Mouse (Mus musculus) ES-E14 (cell line): ENCODE results near the gene C130074G19Rik. TPM values are rescaled to one million over a fixed set of nuclear protein-coding genes. Genes with fewer than 3 reads are reported as not detected.

Experiments
- DNase-seq: peaks from one replicate; pipeline ENCODE4 v3.0.0-alpha.2; 2013; ENCODE audit warnings: low read depth, low spot score
- H3K27ac ChIP-seq: 2 replicates; pipeline ENCODE4 v1.5.1; 2012; ENCODE audit warnings: low read depth, mild to moderate bottlenecking, low read length, moderate library complexity, mixed read lengths; ENCODE audit not compliant: poor library complexity, insufficient read depth, severe bottlenecking
- H3K36me3 ChIP-seq: 2 replicates; pipeline ENCODE4 v1.6.1; 2012; ENCODE audit warnings: mild to moderate bottlenecking, low read length, moderate library complexity, mixed read lengths; ENCODE audit not compliant: control insufficient read depth, poor library complexity, insufficient read depth, severe bottlenecking
- H3K4me1 ChIP-seq, 2 experiments: fragments of 150-350 bp in 1 of 2; sonication (generic) in 1 of 2; 2 replicates each; pipeline ENCODE4 v1.6.1; 2012; ENCODE audit warnings: low read length in 2 of 2, mild to moderate bottlenecking in 1 of 2, mixed read lengths in 1 of 2; ENCODE audit not compliant: control insufficient read depth in 2 of 2, insufficient read depth in 2 of 2, poor library complexity in 1 of 2
- H3K4me3 ChIP-seq, 2 experiments: fragments of 150-350 bp in 1 of 2; sonication (generic) in 1 of 2; 2 replicates each; pipeline ENCODE4 v1.5.1; 2012; ENCODE audit warnings: low read length in 2 of 2, low read depth in 1 of 2, mild to moderate bottlenecking in 1 of 2, mixed read lengths in 1 of 2; ENCODE audit not compliant: insufficient read depth in 1 of 2, poor library complexity in 1 of 2, severe bottlenecking in 1 of 2
- H3K9ac ChIP-seq: 2 replicates; pipeline ENCODE4 v1.6.1; 2012; ENCODE audit warnings: low read depth, mild to moderate bottlenecking, low read length, mixed read lengths; ENCODE audit not compliant: poor library complexity, insufficient read depth, severe bottlenecking
- H3K9me3 ChIP-seq: fragments of 150-350 bp; sonication (generic); 2 replicates; pipeline ENCODE4 v1.6.1; 2012; ENCODE audit warnings: low read depth, mild to moderate bottlenecking, low read length; ENCODE audit not compliant: control insufficient read depth, insufficient read depth
- CHD2 ChIP-seq: IDR thresholded peaks from 2 replicates; pipeline ENCODE4 v1.6.1; 2014; ENCODE audit warnings: mild to moderate bottlenecking, low read depth, low read length, inconsistent platforms
- HCFC1 ChIP-seq: IDR thresholded peaks from 2 replicates; pipeline ENCODE4 v1.6.1; 2012; ENCODE audit warnings: low read length, inconsistent platforms, borderline replicate concordance; ENCODE audit not compliant: insufficient read depth
- MAFK ChIP-seq: IDR thresholded peaks from 2 replicates; pipeline ENCODE4 v1.6.1; 2014; ENCODE audit warnings: mild to moderate bottlenecking, low read depth, low read length, inconsistent platforms; ENCODE audit not compliant: insufficient read depth
- ZC3H11A ChIP-seq: IDR thresholded peaks from 2 replicates; pipeline ENCODE4 v1.6.1; 2012; ENCODE audit warnings: low read depth, mild to moderate bottlenecking, inconsistent platforms, low read length, borderline replicate concordance
- ZNF384 ChIP-seq: IDR thresholded peaks from 2 replicates; pipeline ENCODE4 v1.6.1; 2012; ENCODE audit warnings: low read depth, low read length, inconsistent platforms
- in situ Hi-C, 2 experiments: fragments of 600-800 bp; cut with MboI; formaldehyde crosslinking; loops; one replicate each; pipeline ENCODE4 v1.15.1; 2025; ENCODE audit warnings: low sequenced_read_pairs in 2 of 2, inconsistent platforms in 1 of 2; ENCODE audit not compliant: unreplicated experiment in 2 of 2
- total RNA-seq: library from RNA; depleted of rRNA; stranded (reverse); fragments of 300-350 nt; gene quantifications from 2 replicates; pipeline ENCODE4 v1.2.3, GENCODE M21; 2012

Gene C130074G19Rik
- total RNA-seq, 1 experiment: 1.6 TPM

DNA sequence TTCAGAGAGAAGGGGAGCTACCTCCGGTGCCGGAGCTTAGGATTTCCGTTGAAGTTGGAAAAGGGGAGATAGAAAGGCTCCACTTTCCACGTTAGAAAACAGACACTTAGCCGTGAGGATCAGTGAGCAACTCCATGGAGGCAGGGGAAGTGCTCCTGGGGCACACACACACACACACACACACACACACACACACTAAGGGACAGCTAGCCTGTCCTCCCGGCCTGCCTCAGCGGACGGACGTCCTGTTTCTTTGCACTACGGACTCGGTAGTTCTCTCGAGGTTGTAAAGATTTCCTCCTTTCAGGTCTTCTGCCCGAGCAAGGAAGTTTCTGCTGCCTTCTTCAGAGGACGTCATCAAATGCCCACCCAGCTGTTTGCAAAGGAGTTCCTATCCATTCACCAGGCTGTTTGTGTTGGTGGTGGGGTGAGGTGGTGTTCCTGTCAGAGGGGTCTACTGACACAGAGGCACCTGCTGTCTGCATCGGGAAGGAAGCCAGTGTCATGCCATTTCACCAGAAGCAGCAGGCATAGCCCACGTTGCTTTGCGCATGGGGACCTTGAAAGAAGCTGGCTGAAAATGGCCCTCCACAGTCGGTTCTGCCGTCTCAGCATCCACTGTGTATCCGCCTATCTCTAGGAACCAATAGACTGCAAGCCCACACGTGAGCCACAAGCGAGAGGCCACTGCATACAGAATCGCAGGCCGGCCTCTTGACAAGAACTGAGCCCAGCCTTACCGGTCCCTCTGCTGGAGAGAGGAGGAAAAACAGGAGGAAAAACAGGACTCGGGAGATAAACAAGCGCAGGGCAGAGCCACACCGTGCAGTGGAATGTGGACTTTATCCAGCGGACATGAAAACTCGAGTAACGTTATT, 31.0 kb downstream of the C130074G19Rik start:
- DNase-seq: peak; percentile 81
- Histone ChIP-seq H3K4me3 (peak overlapping the region in 1 of 2 experiments; percentile 17; a peak in 1 of 4 replicates), H3K9me3 (no peaks in the 10 kb centered on the region), H3K27ac (no peak overlapping the region), H3K4me1 (peaks cover 0 to 6% of the 10 kb centered on the region in 2 experiments; a peak in 2 of 4 replicates), H3K36me3 (no peaks in the 10 kb centered on the region), H3K9ac (no peak overlapping the region)
- in situ Hi-C loops: no loop called here
- no peak for TF ChIP-seq ZNF384
- 0 out of 2 replicates have a peak, but pooled peaks have one; percentile 2 for TF ChIP-seq ZC3H11A
- no peak for TF ChIP-seq CHD2
- TF ChIP-seq MAFK: 0 out of 2 replicates have a peak, but pooled peaks have one; percentile 6
- no peak for TF ChIP-seq HCFC1

DNA sequence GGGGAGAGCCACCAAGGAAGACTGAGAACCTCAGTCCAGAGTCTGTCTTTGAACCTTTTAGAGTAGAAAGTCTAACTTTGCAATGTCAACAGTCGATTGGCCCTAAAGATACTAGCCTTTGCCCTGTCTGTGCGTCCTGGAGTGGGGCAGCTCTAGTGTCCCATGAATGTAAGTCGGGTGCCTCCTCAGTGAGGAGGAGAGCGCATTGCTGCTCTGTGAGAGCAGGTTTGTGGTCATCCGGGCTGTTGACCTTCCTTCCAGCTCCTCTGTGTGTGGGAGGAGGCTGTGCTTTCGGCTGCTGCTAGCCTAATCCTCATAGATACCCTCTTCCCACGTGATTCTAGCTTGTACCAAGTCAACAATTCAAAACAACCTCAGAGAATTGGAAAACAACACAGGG, 31.9 kb downstream of the C130074G19Rik start:
- TF ChIP-seq ZC3H11A (no peak), MAFK (no peak), CHD2 (no peak), ZNF384 (no peak), HCFC1 (no peak)

GRCm38 (mm10) chr1:184846973-184847372, 36.0 kb downstream of the C130074G19Rik start:
- Histone ChIP-seq H3K9ac (no peak overlapping the region), H3K9me3 (no peaks in the 10 kb centered on the region), H3K36me3 (no peaks in the 10 kb centered on the region), H3K4me1 (peaks cover 0 to 3% of the 10 kb centered on the region in 2 experiments; a peak in 3 of 4 replicates), H3K4me3 (no peak overlapping the region), H3K27ac (no peak overlapping the region)
- no peak for DNase-seq
- in situ Hi-C loops: no loop called here
- no peak for TF ChIP-seq ZC3H11A
- no peak for TF ChIP-seq ZNF384
- TF ChIP-seq MAFK: no peak
- no peak for TF ChIP-seq HCFC1
- no peak for TF ChIP-seq CHD2

More for the DNA sequence above, 31.9 kb downstream of the C130074G19Rik start:
- Histone ChIP-seq H3K36me3 (no peaks in the 10 kb centered on the region), H3K4me1 (peaks cover 0 to 6% of the 10 kb centered on the region in 2 experiments; a peak in 2 of 4 replicates), H3K27ac (no peak overlapping the region), H3K4me3 (no peak overlapping the region), H3K9me3 (no peaks in the 10 kb centered on the region), H3K9ac (no peak overlapping the region)
- no peak for DNase-seq
- in situ Hi-C loops: no loop called here

GRCm38 (mm10) chr1:184846092-184846750, 36.8 kb downstream of the C130074G19Rik start, which contains the start of gene Marc2:
Gene Marc2 (minus strand): TSS chr1:184846451.
- peaks cover 0 to 4% of the 10 kb centered on the region in 2 experiments; a peak in 3 of 4 replicates for H3K4me1 ChIP-seq
- peak within 1 kb of the TSS; percentile 79 to 81 for H3K4me3 ChIP-seq
- no peak for TF ChIP-seq ZC3H11A
- 0 out of 2 replicates have a peak, but pooled peaks have one; percentile 5 for TF ChIP-seq HCFC1
- TF ChIP-seq CHD2: no peak
- TF ChIP-seq ZNF384: no peak
- no peak for TF ChIP-seq MAFK
- H3K27ac ChIP-seq: no peak within 1 kb of the TSS
- no peaks in the 10 kb centered on the region for H3K36me3 ChIP-seq
- in situ Hi-C loops: no loop called here
- H3K9me3 ChIP-seq: no peaks in the 10 kb centered on the region
- H3K9ac ChIP-seq: peak within 1 kb of the TSS; percentile 79
- DNase-seq: no peak
